Mouse (Mus musculus) spleen, adult 2 months (tissue): ENCODE data around the gene Helq.

Experiments
- CTCF ChIP-seq: fragments of 200-500 bp; IDR thresholded peaks from 2 replicates; pipeline ENCODE4 v1.5.1; 2011; ENCODE audit warnings: mild to moderate bottlenecking, inconsistent platforms; ENCODE audit not compliant: insufficient read depth, insufficient read length, insufficient replicate concordance; ENCODE audit errors: extremely low read depth
- POLR2A ChIP-seq: fragments of 200-500 bp; IDR thresholded peaks from 2 replicates; pipeline ENCODE4 v1.6.1; 2011; ENCODE audit warnings: low read depth, low read length, inconsistent platforms

DNA sequence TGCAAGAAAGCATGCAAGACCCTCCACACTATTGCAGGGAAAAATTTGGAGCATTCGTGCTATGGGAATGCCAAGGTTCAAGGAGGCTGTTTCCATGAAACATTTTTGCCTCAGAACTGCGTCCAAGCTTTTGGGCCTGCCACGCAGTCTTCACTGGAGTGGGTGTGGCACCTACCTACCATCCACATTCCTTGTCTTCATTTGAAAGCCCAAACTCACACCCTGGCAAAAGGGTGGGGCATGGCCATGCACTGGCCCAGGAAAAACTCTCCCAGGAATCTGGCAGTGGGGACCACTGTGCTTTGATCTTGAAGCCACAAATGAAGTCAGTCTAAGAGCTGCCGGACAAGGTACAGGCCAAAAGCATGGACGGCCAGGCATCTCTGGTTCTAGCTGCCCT is 40.3 kb downstream of the Helq start:
- TF ChIP-seq POLR2A = no peak
- no peak for TF ChIP-seq CTCF
